Mouse (Mus musculus) heart, adult 2 months (tissue): ENCODE results near the gene Lsm12.

Experiments
- CTCF ChIP-seq: fragments of 200-600 bp; IDR thresholded peaks from 2 replicates; pipeline ENCODE4 v1.8.1; 2022; ENCODE audit warnings: antibody characterized with exemption, mild to moderate bottlenecking, moderate library complexity
- POLR2A ChIP-seq: fragments of 200-500 bp; IDR thresholded peaks from 2 replicates; pipeline ENCODE4 v1.6.1; 2011; ENCODE audit warnings: mild to moderate bottlenecking, low read depth, low read length, control low read depth; ENCODE audit not compliant: insufficient read depth

GRCm38 (mm10) chr11:102220451-102220850 is 35.4 kb upstream of the Lsm12 start:
- TF ChIP-seq POLR2A (no peak), CTCF (no peak)
